Mouse (Mus musculus) lung, postnatal 4 days (tissue): ENCODE results near the gene Crp.

Source experiments
- DNase-seq, 2 experiments: peaks; one replicate each; pipeline ENCODE4 v3.0.0; 2021

The Crp gene

DNA sequence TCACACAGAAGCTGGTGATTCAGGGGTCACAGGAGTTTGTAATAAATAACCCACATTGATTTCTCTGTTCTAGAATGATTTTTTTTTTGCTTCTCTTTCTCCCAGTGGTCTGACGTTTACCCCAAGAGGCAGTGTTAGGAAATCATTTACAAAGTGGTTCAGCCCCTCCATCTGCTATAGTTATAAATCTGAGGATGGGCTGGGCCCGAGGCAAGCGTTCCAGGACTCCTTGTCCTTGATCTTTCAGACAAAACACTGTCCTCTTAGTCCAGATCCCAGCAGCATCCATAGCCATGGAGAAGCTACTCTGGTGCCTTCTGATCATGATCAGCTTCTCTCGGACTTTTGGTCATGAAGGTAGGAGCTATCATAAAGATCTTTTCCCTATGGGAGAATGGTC is at the start of gene Crp:
TSS of gene Crp (plus strand) at position 212 of the 400 bp plus-strand sequence.
- DNase-seq: no peak

DNA sequence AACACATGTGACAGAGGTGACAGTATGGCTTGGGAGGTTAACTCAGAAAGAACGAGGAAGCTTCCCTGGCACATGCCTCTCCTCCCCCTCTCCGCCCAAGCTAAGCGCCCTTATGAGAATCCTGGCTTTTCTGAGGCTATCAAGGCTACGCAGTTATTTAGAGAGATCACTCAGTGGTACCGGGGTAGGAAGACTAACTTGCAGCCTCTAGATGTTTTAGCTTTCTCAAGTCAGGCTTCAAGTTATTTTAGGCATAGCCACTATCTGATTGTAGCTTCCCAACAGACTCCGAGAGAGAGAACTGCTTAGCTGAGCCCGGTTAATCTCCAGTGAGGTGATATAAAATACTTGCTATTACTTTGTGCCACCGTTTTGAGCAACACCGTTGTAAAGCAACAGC is 48.5 kb upstream of the Crp start:
- DNase-seq: no peak

DNA sequence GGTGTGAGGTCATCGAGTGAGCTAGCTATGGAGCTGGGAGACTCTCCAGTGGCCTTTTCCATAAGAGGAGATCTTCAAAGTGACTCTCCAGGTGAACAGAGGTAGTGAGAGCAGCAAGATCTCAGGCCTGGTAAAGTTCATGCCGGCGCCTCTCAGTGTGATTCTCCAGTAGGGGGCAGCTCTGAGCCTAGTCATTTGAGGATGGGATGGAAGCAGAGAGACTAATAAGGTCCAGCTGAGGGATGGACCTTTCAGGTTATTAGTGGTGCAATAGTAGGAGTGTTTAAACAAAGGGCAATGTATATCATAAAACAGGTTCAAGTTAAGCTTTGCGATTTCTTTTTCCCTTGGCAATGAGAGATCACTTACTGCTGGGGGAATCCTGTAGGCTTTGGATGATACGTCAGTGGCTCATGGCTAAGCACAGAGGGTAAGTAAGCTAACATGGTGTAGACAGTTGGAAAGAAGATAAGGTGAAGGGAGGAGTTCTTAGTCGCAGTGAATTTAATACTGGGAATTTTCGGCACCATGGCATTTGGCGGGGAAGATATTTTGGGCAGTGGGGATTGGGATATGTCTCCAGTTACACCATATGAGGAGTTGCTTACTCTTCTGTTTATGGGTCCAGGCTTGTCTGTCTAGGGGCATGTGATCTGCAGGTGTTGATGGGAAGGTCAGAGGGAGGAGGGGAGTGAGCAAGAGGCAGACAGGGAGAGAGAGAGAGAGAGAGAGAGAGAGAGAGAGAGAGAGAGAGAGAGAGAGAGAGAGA is 47.2 kb upstream of the Crp start:
- DNase-seq: no peak

DNA sequence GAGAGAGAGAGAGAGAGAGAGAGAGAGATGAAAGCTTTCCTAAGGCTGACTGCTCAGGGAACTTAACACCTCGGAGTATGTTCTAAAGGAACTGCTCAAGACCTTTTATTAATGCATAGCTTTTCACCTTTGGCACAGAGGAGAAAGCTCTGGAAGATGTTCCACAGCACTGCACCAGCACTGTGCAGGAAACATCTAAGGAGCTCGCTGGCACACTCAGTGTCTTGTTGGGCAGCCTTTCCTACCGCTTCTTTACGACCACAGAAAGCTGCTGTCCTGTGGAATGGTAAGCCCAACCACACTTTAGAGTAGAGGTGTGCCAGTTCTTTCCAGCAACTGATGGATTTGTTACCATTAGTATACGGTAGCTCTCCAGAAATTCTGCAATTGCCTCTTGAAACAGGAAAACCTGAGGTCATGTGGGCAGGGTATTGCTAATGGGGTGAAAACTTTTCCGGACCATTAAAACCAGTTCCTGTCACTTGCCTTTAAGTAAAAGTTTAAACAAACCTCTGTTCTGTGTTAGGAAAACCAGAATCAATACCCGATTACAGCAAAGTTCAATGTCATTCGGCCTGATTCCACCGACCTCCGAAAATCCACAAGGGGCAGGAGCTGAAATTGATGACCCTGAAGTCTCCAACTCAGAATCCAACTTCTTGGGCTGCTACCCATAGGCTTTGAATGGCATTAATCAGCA is 46.4 kb upstream of the Crp start:
- no peak for DNase-seq

- DNase-seq: no peak
These were observed 45.7 kb upstream of the Crp start for GRCm38 (mm10) chr1:172652040-172652662.

DNA sequence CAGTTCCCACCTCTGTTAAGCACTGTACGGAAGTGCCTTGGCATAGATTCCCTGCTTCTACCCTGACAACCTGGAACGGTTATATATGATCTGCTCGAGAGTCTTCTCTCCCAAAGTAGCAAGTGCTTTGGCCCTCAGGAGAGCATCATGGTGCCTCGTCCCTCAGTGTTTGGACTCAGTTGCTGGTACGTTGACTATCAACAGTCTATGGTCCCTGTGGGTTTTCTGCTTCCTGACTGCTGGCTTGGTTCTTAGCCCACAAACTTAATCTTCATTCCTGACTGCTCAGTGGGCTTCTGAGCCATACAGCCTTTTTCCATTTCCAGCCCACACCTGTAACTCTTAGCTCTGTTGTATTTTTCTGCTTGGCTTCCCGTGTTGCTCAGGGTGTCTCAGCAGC is 44.0 kb upstream of the Crp start:
- no peak for DNase-seq

DNA sequence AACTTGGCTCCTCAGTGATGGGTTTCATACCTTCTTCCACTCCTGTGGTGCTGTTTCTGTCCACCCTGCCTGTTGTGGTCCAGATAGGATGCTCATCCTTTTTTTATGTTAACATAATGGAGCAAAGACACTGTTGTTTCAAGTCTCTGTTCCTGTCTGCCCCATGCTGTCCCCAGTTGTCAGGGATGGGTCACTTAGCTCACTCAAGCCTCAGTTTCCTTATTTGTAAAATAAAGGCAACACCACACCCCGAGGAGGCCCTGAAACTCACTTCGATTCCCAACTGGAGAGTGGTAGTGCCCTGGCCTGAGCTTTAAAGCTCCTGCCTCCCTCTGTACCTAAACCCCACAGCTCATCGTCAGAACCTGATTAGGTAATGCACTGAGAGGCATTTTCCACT is 40.6 kb upstream of the Crp start:
- DNase-seq: no peak

- no peak for DNase-seq
These were observed 38.2 kb upstream of the Crp start for GRCm38 (mm10) chr1:172659688-172660087.

GRCm38 (mm10) chr1:172665457-172665856 is 32.4 kb upstream of the Crp start:
- DNase-seq: no peak

GRCm38 (mm10) chr1:172667597-172667996 is 30.3 kb upstream of the Crp start:
- no peak for DNase-seq

DNA sequence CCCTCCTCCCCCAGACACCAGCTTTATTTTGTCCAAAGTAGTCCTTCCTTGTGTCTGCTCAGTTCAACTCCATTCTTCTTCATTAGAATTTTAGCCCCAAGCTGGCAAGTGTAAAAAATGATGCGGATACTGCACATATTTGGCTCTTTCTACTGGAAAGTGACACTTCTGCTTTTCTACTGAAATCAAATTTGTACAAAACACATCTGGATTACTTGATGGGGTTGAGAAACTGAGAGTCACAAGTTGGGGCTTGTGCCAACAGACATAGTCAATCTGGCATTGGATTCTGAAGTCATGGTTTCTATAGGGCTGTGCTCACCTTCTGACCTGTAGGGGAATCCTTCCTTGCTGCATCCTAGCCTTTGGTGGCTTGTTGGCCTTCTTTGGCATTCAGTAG is 27.1 kb upstream of the Crp start:
- no peak for DNase-seq

GRCm38 (mm10) chr1:172680742-172681141 is 17.1 kb upstream of the Crp start:
- no peak for DNase-seq

DNA sequence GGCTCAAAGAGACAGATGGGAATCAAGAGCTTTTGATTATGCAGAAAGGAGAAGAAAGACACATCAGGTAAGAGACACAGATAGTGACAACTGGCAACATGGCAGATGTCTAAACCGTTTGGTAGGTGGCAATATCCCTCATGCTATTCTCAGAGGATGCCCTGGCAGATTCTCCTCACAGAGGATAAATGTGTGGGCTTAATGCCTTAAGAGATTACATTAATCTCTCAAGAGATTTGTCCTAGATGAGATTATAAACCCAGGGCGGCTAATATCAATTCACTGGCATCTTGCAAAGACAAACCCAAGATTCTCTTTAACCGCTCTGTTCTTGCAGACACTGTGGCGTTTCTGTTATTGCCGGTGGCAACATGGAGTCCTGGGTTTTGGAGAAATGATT is 14.3 kb upstream of the Crp start:
- no peak for DNase-seq

GRCm38 (mm10) chr1:172683957-172684356 is 13.9 kb upstream of the Crp start:
- no peak for DNase-seq

- DNase-seq: no peak
These were observed 12.7 kb upstream of the Crp start for GRCm38 (mm10) chr1:172685178-172685577.

GRCm38 (mm10) chr1:172697422-172697821 is 433 bp upstream of the Crp start:
- no peak for DNase-seq

GRCm38 (mm10) chr1:172700814-172701213 is 3.0 kb downstream of the Crp start:
- no peak for DNase-seq

GRCm38 (mm10) chr1:172701381-172701780 is 3.5 kb downstream of the Crp start:
- DNase-seq: no peak

- DNase-seq: no peak
These were observed 4.0 kb downstream of the Crp start for GRCm38 (mm10) chr1:172701901-172702300.

GRCm38 (mm10) chr1:172704769-172705168 is 6.9 kb downstream of the Crp start:
- no peak for DNase-seq

DNA sequence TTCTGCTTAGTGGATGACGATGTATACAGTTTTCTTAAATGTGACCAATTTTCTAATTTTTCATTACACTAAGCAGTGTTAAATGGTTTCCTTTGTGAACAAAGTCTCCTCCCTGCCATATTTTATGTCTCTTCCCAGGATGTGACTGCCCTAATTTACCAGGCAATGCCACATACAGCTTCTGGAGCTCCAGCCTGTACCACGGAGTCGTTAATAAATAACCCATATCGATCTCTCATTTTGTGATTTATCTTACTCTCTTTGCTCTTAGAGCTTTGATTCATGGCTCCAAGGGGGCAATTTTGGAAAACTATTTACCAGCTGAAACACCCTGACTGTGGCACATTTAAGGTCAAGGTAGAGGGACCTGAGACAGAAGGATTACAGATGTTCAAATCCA is 8.4 kb downstream of the Crp start:
- no peak for DNase-seq

GRCm38 (mm10) chr1:172709788-172710350 is 12.0 kb downstream of the Crp start:
- DNase-seq: no peak

DNA sequence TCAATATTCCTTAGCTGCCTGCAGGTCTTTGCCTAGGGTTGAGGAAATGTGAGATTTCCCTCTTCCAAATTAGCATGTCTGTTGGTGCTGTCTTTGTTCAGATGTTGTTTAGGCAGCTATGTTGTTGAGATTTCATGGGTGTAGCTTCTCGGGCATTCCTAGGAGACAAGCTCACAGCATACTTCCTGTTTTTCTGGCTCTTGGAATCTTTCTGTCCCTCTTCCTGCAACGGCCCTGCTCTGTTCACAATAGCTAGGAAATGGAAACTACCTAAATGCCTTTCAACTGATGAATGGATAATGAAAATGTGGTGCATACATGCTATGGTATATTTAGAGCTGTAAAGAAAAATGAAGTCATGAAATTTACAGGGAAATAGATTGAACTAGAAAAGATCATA is 13.5 kb downstream of the Crp start:
- no peak for DNase-seq

DNA sequence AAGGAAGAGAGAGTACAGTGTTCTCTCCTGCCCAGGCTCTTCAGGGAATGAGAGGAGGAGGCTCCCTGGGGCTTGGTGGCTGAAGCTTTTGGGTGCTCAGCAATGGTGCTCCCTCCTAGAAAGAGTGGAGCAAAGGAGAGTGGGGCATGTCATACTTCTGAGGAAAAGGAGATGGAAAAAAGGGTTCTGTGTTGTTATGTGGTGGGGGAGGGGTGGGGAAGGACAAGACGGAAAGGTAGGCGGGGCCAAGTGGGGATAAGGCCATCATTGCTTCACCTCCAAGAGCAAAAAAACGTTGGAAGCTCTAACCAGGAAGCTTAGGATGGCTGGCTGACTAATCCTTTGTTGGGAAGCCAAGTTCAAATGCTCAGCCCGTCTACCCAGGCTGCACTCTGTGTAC is 14.1 kb downstream of the Crp start:
- DNase-seq: peak; percentile 17 to 21
